Mouse (Mus musculus) hematopoietic multipotent progenitor cell, adult 10-12 weeks (in vitro differentiated cells): Measurements from ENCODE around the gene Olfr193. TPM values are rescaled to one million over a fixed set of nuclear protein-coding genes. Genes with fewer than 3 reads are reported as not detected.

Experiments
- polyA plus RNA-seq: library from polyadenylated mRNA; stranded (reverse); fragments of >175 nt; gene quantifications from 2 replicates; pipeline ENCODE4 v1.2.3, GENCODE M21; 2012; ENCODE audit warnings: low replicate concordance

The Olfr193 gene
- polyA plus RNA-seq, result not detected in 2 replicates

DNA sequence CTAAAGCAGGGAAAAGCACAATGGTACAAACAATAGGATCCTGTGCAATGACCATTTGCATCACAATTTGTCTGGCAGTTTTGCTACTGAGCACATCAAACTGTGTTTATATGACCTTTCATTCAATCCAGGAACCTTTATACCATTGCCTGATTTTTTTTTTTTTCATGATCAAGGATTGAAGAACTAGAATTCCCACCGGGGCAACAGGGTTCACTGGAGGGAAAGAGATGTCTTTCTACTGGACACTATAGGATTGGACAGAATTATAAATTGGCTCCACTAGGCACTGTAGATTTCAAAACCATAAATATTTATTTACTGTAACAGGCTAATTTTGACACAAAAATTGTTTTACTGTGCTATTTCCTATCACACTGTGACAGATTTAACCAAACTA is at the start of gene Olfr193:
Gene Olfr193, minus strand, starts transcription at position 101 of the 400 bp plus-strand sequence.

DNA sequence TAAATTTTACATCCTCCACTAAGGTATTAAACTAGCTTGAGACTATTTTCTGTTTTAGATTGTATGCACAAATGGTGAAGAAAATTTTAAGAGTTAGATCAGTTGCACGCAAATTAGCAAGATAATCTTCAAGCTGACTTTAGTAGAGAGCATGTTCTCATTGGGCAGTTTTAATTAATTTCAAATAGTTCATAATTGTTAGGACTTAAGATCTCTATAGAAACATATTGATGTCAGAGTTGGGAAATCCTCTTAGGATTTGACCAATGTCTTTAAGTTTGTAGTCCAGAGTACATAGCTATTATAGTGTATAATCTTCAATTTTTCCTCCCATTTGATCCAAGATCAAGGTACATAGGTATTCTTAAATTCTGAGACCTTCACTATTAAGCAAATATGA is 35.1 kb upstream of the Olfr193 start, which contains the start of gene Olfr195:
Gene Olfr195, plus strand, starts transcription at position 301 of the 400 bp plus-strand sequence.

DNA sequence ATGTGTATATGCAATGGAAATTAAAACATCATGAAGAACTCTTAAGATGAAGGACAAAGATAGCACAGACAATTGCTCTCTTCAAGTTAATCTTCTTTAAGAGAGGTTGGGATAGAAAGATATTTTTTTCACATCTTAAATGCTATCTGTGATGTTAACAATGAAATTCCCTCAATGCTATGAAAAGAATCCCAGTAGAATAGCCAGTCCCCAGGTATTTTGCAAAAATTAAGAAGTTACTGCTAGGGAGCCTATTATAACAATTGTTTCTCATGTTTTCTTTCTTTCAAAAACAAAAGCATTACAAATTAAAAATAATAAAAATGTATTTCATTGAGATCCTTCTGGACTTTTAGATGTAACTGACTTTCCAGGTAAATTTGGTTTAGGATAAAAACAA is 9.3 kb upstream of the Olfr193 start, which contains the start of gene Olfr194:
Gene Olfr194, minus strand, starts transcription at position 101 of the 400 bp plus-strand sequence.

DNA sequence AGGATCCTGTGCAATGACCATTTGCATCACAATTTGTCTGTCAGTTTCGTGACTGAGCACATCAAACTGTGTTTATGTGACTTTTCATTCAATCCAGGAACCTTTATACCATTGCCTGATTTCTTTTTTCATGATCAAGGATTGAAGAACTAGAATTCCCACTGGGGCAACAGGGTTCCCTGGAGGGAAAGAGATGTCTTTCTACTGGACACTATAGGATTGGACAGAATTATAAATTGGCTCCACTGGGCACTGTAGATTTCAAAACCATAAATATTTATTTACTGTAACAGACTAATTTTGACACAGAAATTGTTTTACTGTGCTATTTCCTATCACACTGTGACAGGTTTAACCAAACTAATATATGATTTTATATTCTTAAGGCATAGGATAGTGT is 22.0 kb downstream of the Olfr193 start, which contains the start of gene Olfr191:
Gene Olfr191, minus strand, starts transcription at position 101 of the 400 bp plus-strand sequence.

DNA sequence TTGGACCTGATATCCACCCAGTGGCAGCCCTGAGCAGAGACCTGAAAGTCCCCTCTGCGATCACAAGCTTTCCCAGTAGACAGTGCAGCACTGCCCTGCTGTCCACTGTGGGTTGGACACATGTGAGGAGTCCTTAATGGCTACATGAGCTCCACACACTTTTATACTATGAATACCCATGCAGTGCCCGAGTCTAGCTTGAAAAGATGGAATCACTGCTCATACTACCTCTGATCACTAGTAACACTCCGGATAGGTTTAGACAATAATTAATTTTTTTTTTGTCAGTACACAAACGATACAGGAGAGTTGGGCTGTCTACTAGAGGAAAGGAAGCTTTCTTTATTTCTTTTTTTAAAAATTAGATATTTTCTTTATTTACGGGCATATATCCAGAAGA is 33.8 kb downstream of the Olfr193 start, which contains the start of gene Olfr190:
Gene Olfr190, minus strand, starts transcription at position 101 of the 400 bp plus-strand sequence.

Other genes with a start within 250 kb of the Olfr193 start
- gene Olfr177, start 237.1 kb downstream of the Olfr193 start, polyA plus RNA-seq, result not detected in 2 replicates
- not detected in 2 replicates for gene Olfr178, start 219.8 kb downstream of the Olfr193 start, polyA plus RNA-seq
- not detected in 2 replicates for gene Olfr181, start 183.1 kb downstream of the Olfr193 start, polyA plus RNA-seq
- gene Olfr180, start 182.5 kb downstream of the Olfr193 start, polyA plus RNA-seq, result not detected in 2 replicates
- not detected in 2 replicates for gene Olfr183, start 116.5 kb downstream of the Olfr193 start, polyA plus RNA-seq
- not detected in 2 replicates for gene Olfr186, start 81.6 kb downstream of the Olfr193 start, polyA plus RNA-seq
- gene Olfr187, start 72.1 kb downstream of the Olfr193 start, polyA plus RNA-seq, result not detected in 2 replicates
- not detected in 2 replicates for gene Olfr190, start 33.9 kb downstream of the Olfr193 start, polyA plus RNA-seq
- gene Olfr191, start 22.1 kb downstream of the Olfr193 start, polyA plus RNA-seq, result not detected in 2 replicates
- not detected in 2 replicates for gene Olfr194, start 9.2 kb upstream of the Olfr193 start, polyA plus RNA-seq
- gene Olfr195, start 35.2 kb upstream of the Olfr193 start, polyA plus RNA-seq, result not detected in 2 replicates
- gene Olfr196, start 58.6 kb upstream of the Olfr193 start, polyA plus RNA-seq, result not detected in 2 replicates
- not detected in 2 replicates for gene Olfr198, start 91.7 kb upstream of the Olfr193 start, polyA plus RNA-seq
- not detected in 2 replicates for gene Olfr199, start 107.9 kb upstream of the Olfr193 start, polyA plus RNA-seq
- gene Olfr201, start 160.8 kb upstream of the Olfr193 start, polyA plus RNA-seq, result not detected in 2 replicates
- gene Olfr202, start 174.9 kb upstream of the Olfr193 start, polyA plus RNA-seq, result not detected in 2 replicates
- gene Olfr203, start 187.0 kb upstream of the Olfr193 start, polyA plus RNA-seq, result not detected in 2 replicates
- gene Olfr204, start 206.4 kb upstream of the Olfr193 start, polyA plus RNA-seq, result not detected in 2 replicates
- not detected in 2 replicates for gene Olfr205, start 219.3 kb upstream of the Olfr193 start, polyA plus RNA-seq
- not detected in 2 replicates for gene Olfr206, start 237.4 kb upstream of the Olfr193 start, polyA plus RNA-seq